Mouse (Mus musculus) cortical plate, adult 2 months (tissue): Measurements from ENCODE around the gene Emcn. TPM values are rescaled to one million over a fixed set of nuclear protein-coding genes. Genes with fewer than 3 reads are reported as not detected.

ENCODE experiments used
- H3K27ac ChIP-seq: fragments of 200-500 bp; 2 replicates; pipeline ENCODE4 v1.5.1; 2012; ENCODE audit warnings: low read length, control low read depth, inconsistent platforms; ENCODE audit not compliant: insufficient read depth
- H3K4me1 ChIP-seq: fragments of 200-500 bp; 2 replicates; pipeline ENCODE4 v1.6.1; 2011; ENCODE audit warnings: low read length; ENCODE audit not compliant: control insufficient read depth, insufficient read depth
- H3K4me3 ChIP-seq: fragments of 200-500 bp; 2 replicates; pipeline ENCODE4 v1.5.1; 2011; ENCODE audit warnings: mild to moderate bottlenecking, low read length, control low read depth; ENCODE audit not compliant: insufficient read depth
- CTCF ChIP-seq: fragments of 200-500 bp; IDR thresholded peaks from 2 replicates; pipeline ENCODE4 v1.5.1; 2011; ENCODE audit warnings: mild to moderate bottlenecking, control low read depth, low read length; ENCODE audit not compliant: insufficient read depth; ENCODE audit errors: extremely low read depth
- POLR2A ChIP-seq: fragments of 200-500 bp; IDR thresholded peaks from 2 replicates; pipeline ENCODE4 v1.6.1; 2011; ENCODE audit warnings: mild to moderate bottlenecking, low read length, control low read depth; ENCODE audit not compliant: insufficient read depth; ENCODE audit errors: extremely low read depth
- polyA plus RNA-seq: library from polyadenylated mRNA; depleted of rRNA; stranded (reverse); fragments of >200 nt; gene quantifications from 2 replicates; pipeline ENCODE4 v1.2.3, GENCODE M21; 2012

Gene Emcn
- polyA plus RNA-seq, 1 experiment = 14.1 TPM

DNA sequence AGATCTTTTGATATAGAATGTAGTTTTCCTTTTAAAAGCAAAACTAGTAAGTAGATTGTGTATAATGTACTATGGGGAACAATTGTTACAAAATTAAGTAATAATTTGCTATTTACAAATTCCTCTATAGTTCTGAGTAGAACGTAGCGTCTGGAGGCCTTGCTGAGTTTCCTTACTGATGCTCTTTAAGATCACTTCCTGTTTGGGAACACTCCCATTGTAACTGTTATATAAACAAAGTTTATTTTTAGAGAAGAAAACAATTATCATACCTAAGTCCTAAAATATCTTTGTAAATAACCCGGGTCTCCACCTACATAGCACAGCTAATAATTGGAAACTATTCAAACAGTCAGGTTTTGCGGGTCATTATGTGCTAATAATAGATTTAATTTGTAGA, 32.0 kb downstream of the Emcn start:
- Histone ChIP-seq H3K4me3 (no peak overlapping the region), H3K4me1 (no peaks in the 10 kb centered on the region), H3K27ac (no peak overlapping the region)
- TF ChIP-seq POLR2A (no peak), CTCF (no peak)

DNA sequence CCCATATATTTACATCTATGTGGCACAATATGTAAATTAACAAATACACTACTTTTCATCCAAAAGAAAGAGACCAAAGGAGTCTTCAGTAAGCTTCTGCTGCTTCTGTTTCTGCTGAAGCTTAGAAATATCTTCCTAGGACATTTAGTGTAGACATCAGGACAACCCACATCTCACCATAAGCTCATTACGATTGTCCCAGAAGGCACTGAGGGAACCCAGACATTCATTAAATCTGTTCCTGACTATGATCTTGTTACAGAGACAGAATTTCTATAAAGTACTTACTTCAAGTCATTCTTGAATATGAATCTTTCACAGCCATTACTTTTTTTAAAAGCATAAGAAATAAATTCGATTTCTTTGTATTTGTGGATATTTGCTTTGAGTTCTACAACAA, 41.4 kb downstream of the Emcn start:
- Histone ChIP-seq H3K4me1 (no peaks in the 10 kb centered on the region), H3K4me3 (no peak overlapping the region), H3K27ac (no peak overlapping the region)
- no peak for TF ChIP-seq CTCF
- no peak for TF ChIP-seq POLR2A

DNA sequence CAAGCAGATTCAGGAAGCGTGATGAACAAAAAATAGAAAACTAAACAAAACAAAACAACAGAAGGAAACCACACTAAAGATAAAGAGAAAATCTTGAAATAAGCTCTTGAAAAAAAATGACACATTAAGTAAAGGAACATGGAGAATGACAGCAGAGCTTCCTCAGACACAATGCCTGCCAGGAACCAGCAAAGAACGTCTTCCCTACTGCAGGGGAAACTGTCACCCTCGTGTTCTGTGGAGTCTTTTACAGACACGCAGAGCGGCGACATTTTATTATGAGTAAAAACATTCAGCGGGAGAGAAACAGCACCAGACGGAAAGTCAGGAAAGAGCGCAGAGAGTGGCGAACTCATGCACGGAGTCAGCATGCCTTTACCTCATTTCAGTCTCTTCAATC, 54.7 kb downstream of the Emcn start:
- peak overlapping the region; percentile 10; the same call in 1 of the 2 replicates for H3K4me3 ChIP-seq
- no peak overlapping the region for H3K27ac ChIP-seq
- TF ChIP-seq POLR2A = no peak
- no peak for TF ChIP-seq CTCF
- H3K4me1 ChIP-seq = no peaks in the 10 kb centered on the region

DNA sequence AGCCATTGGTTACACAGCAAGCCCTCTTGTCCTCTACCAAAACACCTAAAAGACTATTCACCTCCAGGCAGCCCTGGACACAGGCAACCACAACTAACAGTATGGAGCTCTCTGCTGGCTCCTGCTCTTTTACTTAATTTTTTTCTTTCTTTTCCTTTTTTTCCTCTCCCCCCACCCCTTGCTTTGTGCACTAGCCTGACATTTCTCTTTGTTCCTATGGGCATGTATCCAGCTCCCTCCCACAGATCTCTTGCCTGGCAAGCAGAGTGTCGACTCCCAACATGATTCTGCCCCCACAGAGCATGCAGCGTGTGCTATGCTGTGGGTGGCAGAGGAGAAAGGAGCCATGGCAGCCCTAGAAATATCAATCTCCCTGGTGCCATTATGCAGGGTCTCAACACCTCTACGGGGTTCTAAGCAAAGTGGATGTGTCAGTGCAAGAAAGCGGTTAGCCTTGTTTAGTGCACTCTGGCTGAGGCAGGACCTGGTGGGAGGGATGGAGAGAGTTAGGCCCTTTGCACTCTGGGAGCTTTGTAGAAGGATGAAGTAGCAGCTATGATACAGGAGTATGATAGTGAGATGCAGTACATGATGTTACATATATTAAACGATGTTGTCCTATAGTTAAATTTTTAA, 74.7 kb downstream of the Emcn start:
- Histone ChIP-seq H3K4me3 (no peak overlapping the region), H3K27ac (no peak overlapping the region), H3K4me1 (peaks cover 2% of the 10 kb centered on the region; the same call in 1 of the 2 replicates)
- TF ChIP-seq POLR2A (no peak), CTCF (no peak)

DNA sequence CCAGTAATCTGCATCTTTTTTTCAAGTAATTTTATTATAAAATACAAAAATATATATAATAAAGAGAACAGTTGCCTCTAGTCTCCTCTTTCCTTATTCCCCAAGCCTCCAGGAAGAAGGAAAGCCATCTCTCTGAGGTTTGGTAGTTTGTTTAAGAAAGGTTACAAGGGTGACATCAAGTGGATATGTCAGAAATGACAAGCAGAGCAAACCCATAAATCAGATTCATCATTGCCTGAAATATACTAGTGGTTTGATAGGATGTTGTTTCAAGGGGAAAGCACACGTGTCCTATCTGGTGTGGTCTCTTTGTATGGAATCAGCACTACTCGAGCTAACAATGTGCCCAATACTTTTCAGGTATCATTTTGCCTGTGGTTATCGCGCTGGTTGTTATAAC, 77.8 kb downstream of the Emcn start:
- Histone ChIP-seq H3K27ac (no peak overlapping the region), H3K4me1 (peaks cover 2% of the 10 kb centered on the region; the same call in 1 of the 2 replicates), H3K4me3 (no peak overlapping the region)
- TF ChIP-seq CTCF (peak; percentile 27; the same call in 1 of the 2 replicates), POLR2A (no peak)

DNA sequence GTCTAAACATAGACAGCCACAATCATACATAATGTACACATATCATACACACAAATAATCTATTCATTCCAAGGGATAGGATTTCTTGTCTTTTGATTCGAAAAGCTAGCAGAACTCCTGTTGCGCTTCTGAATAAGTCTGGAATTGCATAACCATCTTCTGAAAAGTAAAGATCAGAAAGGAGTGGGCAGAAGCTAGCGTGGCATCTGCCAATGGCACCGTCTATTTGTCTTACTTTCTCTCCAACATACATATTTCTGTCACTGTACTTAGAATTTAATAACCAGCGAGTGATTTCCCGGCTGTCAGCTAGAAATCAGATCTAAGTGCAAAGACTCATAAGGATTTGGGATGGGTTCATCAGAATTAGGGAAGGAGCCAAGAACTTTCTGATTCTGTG, 88.6 kb downstream of the Emcn start:
- H3K27ac ChIP-seq = no peak overlapping the region
- no peak overlapping the region for H3K4me3 ChIP-seq
- no peak for TF ChIP-seq CTCF
- no peak for TF ChIP-seq POLR2A
- H3K4me1 ChIP-seq = no peaks in the 10 kb centered on the region

DNA sequence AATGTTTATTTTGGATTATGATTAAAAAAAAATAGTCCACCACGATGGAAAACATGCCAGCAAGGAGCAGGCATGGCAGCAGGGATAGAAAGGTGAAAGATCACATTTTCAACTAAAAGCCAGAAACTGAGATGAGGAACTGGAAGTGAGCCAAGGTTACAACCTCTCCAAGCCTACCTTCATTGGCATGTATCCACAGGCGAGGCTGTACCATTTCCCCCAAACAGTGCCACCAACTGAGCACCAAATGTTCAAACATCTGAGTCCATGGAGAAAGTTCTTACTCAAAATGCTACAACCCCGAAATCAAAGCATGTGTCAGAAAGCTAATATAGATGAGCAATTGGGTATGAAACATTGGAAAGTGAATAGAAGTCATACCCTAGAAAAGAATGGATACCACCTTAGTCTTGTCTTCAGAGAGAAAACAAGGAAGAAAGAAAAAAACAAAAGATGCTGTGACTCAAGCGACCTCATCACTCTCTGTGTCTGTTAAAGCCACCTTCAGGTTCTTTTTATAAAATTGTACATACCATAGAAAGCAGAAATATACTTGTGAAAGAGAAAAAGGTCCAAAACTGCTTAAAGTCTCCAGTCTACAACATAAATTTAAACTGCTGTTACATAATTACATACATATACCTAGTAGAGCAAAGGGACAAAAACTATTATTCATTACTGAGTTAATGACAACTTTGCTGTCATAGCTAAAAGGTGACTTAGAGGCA, 124.2 kb downstream of the Emcn start:
- no peak overlapping the region for H3K4me3 ChIP-seq
- peak overlapping the region; percentile 29; the same call in 1 of the 2 replicates for H3K27ac ChIP-seq
- peaks cover 2% of the 10 kb centered on the region; the same call in 1 of the 2 replicates for H3K4me1 ChIP-seq
- TF ChIP-seq CTCF = no peak

DNA sequence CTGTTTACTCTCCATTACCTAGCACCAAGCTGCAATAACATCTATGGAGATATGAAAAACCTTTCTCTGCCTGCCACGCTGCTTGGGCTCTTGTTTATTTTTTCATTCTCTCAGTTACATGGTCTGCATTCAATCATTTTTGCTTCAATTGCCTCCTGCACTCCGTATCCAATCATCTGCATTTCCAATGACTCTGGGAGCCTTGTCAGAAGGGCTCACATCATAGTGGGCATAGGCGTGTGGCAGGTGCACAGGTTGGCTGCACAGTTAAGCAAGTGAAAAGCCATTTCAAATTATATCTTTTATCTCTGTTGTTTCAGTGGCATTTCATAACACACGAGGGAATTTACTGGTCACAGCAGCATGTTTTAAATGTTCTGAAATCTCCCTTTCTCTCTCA, 125.1 kb downstream of the Emcn start:
- TF ChIP-seq POLR2A (no peak), CTCF (no peak)
- H3K27ac ChIP-seq = 0 out of 2 replicates have a peak overlapping the region, but pooled peaks have one; percentile 81
- no peak overlapping the region for H3K4me3 ChIP-seq
- peaks cover 2% of the 10 kb centered on the region; the same call in 1 of the 2 replicates for H3K4me1 ChIP-seq

DNA sequence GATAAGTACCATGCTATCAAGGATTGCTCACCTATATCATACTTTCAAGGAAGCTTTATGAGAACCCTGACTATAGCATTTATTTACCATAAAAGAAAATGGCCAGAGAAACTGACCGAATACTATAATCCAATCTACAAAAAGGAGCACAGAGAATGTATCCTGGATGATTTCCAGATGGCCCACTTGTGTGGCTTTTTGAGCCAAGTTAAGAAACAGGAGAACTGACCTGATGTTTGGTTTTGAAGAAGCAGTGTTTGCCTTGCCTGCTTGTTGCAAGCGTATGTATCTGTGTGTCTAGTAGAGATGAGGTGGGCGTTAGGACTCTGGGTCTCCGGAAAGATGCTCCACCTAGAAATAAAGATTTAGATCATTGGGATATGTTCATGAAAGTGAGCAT, 125.9 kb downstream of the Emcn start:
- TF ChIP-seq CTCF = no peak
- no peak for TF ChIP-seq POLR2A
- Histone ChIP-seq H3K4me3 (no peak overlapping the region), H3K27ac (no peak overlapping the region), H3K4me1 (peaks cover 2% of the 10 kb centered on the region; the same call in 1 of the 2 replicates)

DNA sequence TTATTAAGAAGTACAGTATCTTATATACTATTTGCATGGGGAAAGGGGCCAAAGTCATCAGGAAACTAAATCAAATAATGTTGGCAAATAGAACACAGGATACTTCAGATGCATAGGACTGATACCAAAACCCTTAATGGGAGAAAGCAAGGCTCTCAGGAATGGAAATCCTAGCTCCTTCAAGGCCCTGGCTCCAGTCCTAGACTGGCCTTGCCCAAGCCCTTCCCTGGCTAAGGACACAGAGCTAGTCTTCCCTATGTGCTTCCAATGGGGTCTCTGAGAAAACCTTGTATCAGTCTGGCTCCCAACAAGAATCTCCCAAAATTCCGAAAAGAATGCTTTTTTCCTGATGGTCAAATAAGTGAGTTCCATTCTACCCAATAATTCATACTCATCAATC, 126.5 kb downstream of the Emcn start:
- no peak overlapping the region for H3K27ac ChIP-seq
- no peak overlapping the region for H3K4me3 ChIP-seq
- TF ChIP-seq POLR2A (no peak), CTCF (no peak)
- H3K4me1 ChIP-seq = peaks cover 2% of the 10 kb centered on the region; the same call in 1 of the 2 replicates
